Mouse (Mus musculus) heart, embryonic 10.5 days (tissue): ENCODE results near the gene Tmppe. TPM values are rescaled to one million over a fixed set of nuclear protein-coding genes. Genes with fewer than 3 reads are reported as not detected.

Experiments
- DNase-seq: peaks from one replicate; pipeline ENCODE4 v3.0.0-alpha.2; 2017; ENCODE audit warnings: low spot score
- H3K27ac ChIP-seq: fragments of 300-500 bp; sonication (generic); 2 replicates; pipeline ENCODE4 v1.5.1; 2016; ENCODE audit warnings: mild to moderate bottlenecking
- H3K27me3 ChIP-seq: fragments of 300-500 bp; sonication (generic); 2 replicates; pipeline ENCODE4 v1.6.1; 2016; ENCODE audit warnings: mild to moderate bottlenecking; ENCODE audit not compliant: poor library complexity, insufficient read depth, severe bottlenecking
- H3K36me3 ChIP-seq: fragments of 300-500 bp; sonication (generic); 2 replicates; pipeline ENCODE4 v1.6.1; 2016; ENCODE audit warnings: mild to moderate bottlenecking, moderate library complexity
- H3K4me1 ChIP-seq: fragments of 300-500 bp; sonication (generic); 2 replicates; pipeline ENCODE4 v1.6.1; 2016; ENCODE audit warnings: mild to moderate bottlenecking
- H3K4me3 ChIP-seq: fragments of 300-500 bp; sonication (generic); 2 replicates; pipeline ENCODE4 v1.5.1; 2016; ENCODE audit warnings: mild to moderate bottlenecking, moderate library complexity
- H3K9me3 ChIP-seq: fragments of 300-500 bp; sonication (generic); 2 replicates; pipeline ENCODE4 v1.6.1; 2016; ENCODE audit warnings: mild to moderate bottlenecking, moderate library complexity
- WGBS: fragments of 180-500 bp; shearing (Covaris S2); methylation state at CpG from one replicate; pipeline ENCODE4 v1.1.7; 2016; 5-methylcytosine and 5-hydroxymethylcytosine counted together
- polyA plus RNA-seq: library from polyadenylated mRNA; unstranded; fragments of >200 nt; fragmentation: Nextera tagmentation; extraction: Ambion mirVana; gene quantifications from 2 replicates; pipeline ENCODE4 v1.2.1, GENCODE M21; 2016

Gene Tmppe
- polyA plus RNA-seq, 1 experiment from 2014 or later, result 11.5 TPM

GRCm38 (mm10) chr9:114407676-114408075 lies 6.8 kb downstream of the Tmppe start:
- Histone ChIP-seq H3K9me3 (peaks cover 7% of the 10 kb centered on the region; the same call in 1 of the 2 replicates), H3K27me3 (no peaks in the 10 kb centered on the region), H3K36me3 (peaks cover 82% of the 10 kb centered on the region), H3K4me1 (peaks cover 5% of the 10 kb centered on the region; the same call in 1 of the 2 replicates), H3K27ac (no peak overlapping the region), H3K4me3 (no peak overlapping the region)
- no peak for DNase-seq
- WGBS, result 86% methylated on average over 2 of the region's 2 CpGs

GRCm38 (mm10) chr9:114410313-114410862 lies 9.5 kb downstream of the Tmppe start:
- WGBS, result 92% methylated on average over 11 of the region's 11 CpGs

GRCm38 (mm10) chr9:114411295-114411694 lies 10.4 kb downstream of the Tmppe start:
- Histone ChIP-seq H3K4me1 (peaks cover 5% of the 10 kb centered on the region; the same call in 1 of the 2 replicates), H3K9me3 (peaks cover 7% of the 10 kb centered on the region; the same call in 1 of the 2 replicates), H3K36me3 (peaks cover 61% of the 10 kb centered on the region), H3K27me3 (no peaks in the 10 kb centered on the region), H3K27ac (no peak overlapping the region), H3K4me3 (no peak overlapping the region)
- DNase-seq, result no peak
- WGBS, result 84% methylated on average over 5 of the region's 5 CpGs

More at GRCm38 (mm10) chr9:114410313-114410862, 9.5 kb downstream of the Tmppe start:
- DNase-seq, result no peak
- no peak overlapping the region for H3K4me3 ChIP-seq
- H3K9me3 ChIP-seq, result peaks cover 7% of the 10 kb centered on the region; the same call in 1 of the 2 replicates
- no peak overlapping the region for H3K27ac ChIP-seq
- H3K4me1 ChIP-seq, result peaks cover 5% of the 10 kb centered on the region; the same call in 1 of the 2 replicates
- peaks cover 70% of the 10 kb centered on the region for H3K36me3 ChIP-seq
- H3K27me3 ChIP-seq, result no peaks in the 10 kb centered on the region

GRCm38 (mm10) chr9:114412406-114412805 lies 11.5 kb downstream of the Tmppe start:
- Histone ChIP-seq H3K27me3 (no peaks in the 10 kb centered on the region), H3K9me3 (peaks cover 7% of the 10 kb centered on the region; the same call in 1 of the 2 replicates), H3K36me3 (peaks cover 51% of the 10 kb centered on the region), H3K27ac (no peak overlapping the region), H3K4me3 (no peak overlapping the region), H3K4me1 (peaks cover 5% of the 10 kb centered on the region; the same call in 1 of the 2 replicates)
- 65% methylated on average over 9 of the region's 9 CpGs for WGBS
- DNase-seq, result no peak

GRCm38 (mm10) chr9:114413866-114414265 lies 13.0 kb downstream of the Tmppe start:
- DNase-seq, result no peak
- 82% methylated on average over 12 of the region's 12 CpGs for WGBS
- no peak overlapping the region for H3K4me3 ChIP-seq

GRCm38 (mm10) chr9:114415701-114416100 lies 14.8 kb downstream of the Tmppe start:
- peaks cover 7% of the 10 kb centered on the region; the same call in 1 of the 2 replicates for H3K9me3 ChIP-seq
- H3K36me3 ChIP-seq, result peaks cover 25% of the 10 kb centered on the region
- H3K4me3 ChIP-seq, result no peak overlapping the region
- peaks cover 5% of the 10 kb centered on the region; the same call in 1 of the 2 replicates for H3K4me1 ChIP-seq
- no peak overlapping the region for H3K27ac ChIP-seq
- DNase-seq, result no peak
- 19% methylated on average over 11 of the region's 11 CpGs for WGBS
- H3K27me3 ChIP-seq, result no peaks in the 10 kb centered on the region

More at GRCm38 (mm10) chr9:114413866-114414265, 13.0 kb downstream of the Tmppe start:
- Histone ChIP-seq H3K4me1 (peaks cover 5% of the 10 kb centered on the region; the same call in 1 of the 2 replicates), H3K9me3 (peaks cover 7% of the 10 kb centered on the region; the same call in 1 of the 2 replicates), H3K27me3 (no peaks in the 10 kb centered on the region), H3K27ac (no peak overlapping the region), H3K36me3 (peaks cover 38% of the 10 kb centered on the region)

- Histone ChIP-seq H3K4me3 (no peak overlapping the region), H3K27me3 (no peaks in the 10 kb centered on the region), H3K36me3 (peaks cover 18% of the 10 kb centered on the region; the same call in 1 of the 2 replicates), H3K4me1 (peaks cover 5% of the 10 kb centered on the region; the same call in 1 of the 2 replicates), H3K27ac (no peak overlapping the region), H3K9me3 (no peaks in the 10 kb centered on the region)
- WGBS, result 88% methylated on average over 21 of the region's 21 CpGs
- DNase-seq, result no peak
Observed at GRCm38 (mm10) chr9:114416646-114417517, 16.0 kb downstream of the Tmppe start.

- H3K4me3 ChIP-seq, result no peak overlapping the region
- no peaks in the 10 kb centered on the region for H3K9me3 ChIP-seq
- peaks cover 16% of the 10 kb centered on the region; the same call in 1 of the 2 replicates for H3K36me3 ChIP-seq
- no peak for DNase-seq
- no peaks in the 10 kb centered on the region for H3K27me3 ChIP-seq
- H3K27ac ChIP-seq, result no peak overlapping the region
- H3K4me1 ChIP-seq, result no peaks in the 10 kb centered on the region
- WGBS, result 65% methylated on average over 7 of the region's 7 CpGs
Observed at GRCm38 (mm10) chr9:114418187-114418586, 17.3 kb downstream of the Tmppe start.

GRCm38 (mm10) chr9:114420443-114420842 lies 19.5 kb downstream of the Tmppe start:
- Histone ChIP-seq H3K4me1 (no peaks in the 10 kb centered on the region), H3K36me3 (peaks cover 23% of the 10 kb centered on the region), H3K9me3 (peaks cover 3% of the 10 kb centered on the region; the same call in 1 of the 2 replicates), H3K27me3 (no peaks in the 10 kb centered on the region), H3K27ac (no peak overlapping the region), H3K4me3 (no peak overlapping the region)
- 66% methylated on average over 8 of the region's 8 CpGs for WGBS
- DNase-seq, result no peak

- Histone ChIP-seq H3K36me3 (peaks cover 29% of the 10 kb centered on the region), H3K4me1 (0 out of 2 replicates have a peak, but pooled peaks cover 2% of the 10 kb centered on the region), H3K27ac (no peak overlapping the region), H3K4me3 (no peak overlapping the region), H3K9me3 (peaks cover 5% of the 10 kb centered on the region; the same call in 1 of the 2 replicates), H3K27me3 (no peaks in the 10 kb centered on the region)
- DNase-seq, result no peak
- 65% methylated on average over 3 of the region's 3 CpGs for WGBS
Observed at GRCm38 (mm10) chr9:114421045-114421444, 20.1 kb downstream of the Tmppe start.

- Histone ChIP-seq H3K36me3 (peaks cover 31% of the 10 kb centered on the region), H3K27me3 (no peaks in the 10 kb centered on the region), H3K4me3 (no peak overlapping the region), H3K27ac (no peak overlapping the region), H3K9me3 (peaks cover 5% of the 10 kb centered on the region; the same call in 1 of the 2 replicates), H3K4me1 (peaks cover 7% of the 10 kb centered on the region; the same call in 1 of the 2 replicates)
- WGBS, result 86% methylated on average over 7 of the region's 7 CpGs
- no peak for DNase-seq
Observed at GRCm38 (mm10) chr9:114421797-114422196, 20.9 kb downstream of the Tmppe start.

GRCm38 (mm10) chr9:114425576-114425975 lies 24.7 kb downstream of the Tmppe start:
- Histone ChIP-seq H3K4me3 (no peak overlapping the region), H3K36me3 (peaks cover 33% of the 10 kb centered on the region), H3K27me3 (no peaks in the 10 kb centered on the region), H3K4me1 (peaks cover 7% of the 10 kb centered on the region; the same call in 1 of the 2 replicates), H3K9me3 (peaks cover 5% of the 10 kb centered on the region; the same call in 1 of the 2 replicates), H3K27ac (no peak overlapping the region)
- WGBS, result 91% methylated on average over 5 of the region's 5 CpGs
- no peak for DNase-seq
